Mouse (Mus musculus): ENCODE measurements around the gene Gmppa.

Gene Gmppa

GRCm38 (mm10) chr1:75490785-75491551 is 55.2 kb downstream of the Gmppa start:
- DNase-seq, result no peak

- DNase-seq, result no peak
These were observed 56.9 kb downstream of the Gmppa start for GRCm38 (mm10) chr1:75492579-75493170.

Data from right cerebral cortex, adult 18-20 months (tissue).